Mouse (Mus musculus) MEL (cell line): ENCODE data around the gene Gm5771.
"Not testable (repeated sequence)": the region's sequence is repeated elsewhere in the genome, so short reads cannot be mapped to it uniquely, and the experiment has no call there.

ENCODE experiments used
- CTCF ChIP-seq, 3 experiments: IDR thresholded peaks in 2 of 3; conservative IDR thresholded peaks in 1 of 3; 2 replicates each; pipeline ENCODE4 v1.5.1; 2011 to 2012; ENCODE audit warnings: low read length in 3 of 3, low read depth in 2 of 3, mild to moderate bottlenecking in 2 of 3, improper control_type of control experiment in 1 of 3, inconsistent platforms in 1 of 3, mixed read lengths in 1 of 3, moderate library complexity in 1 of 3; ENCODE audit not compliant: control insufficient read depth in 1 of 3, insufficient read depth in 1 of 3, poor library complexity in 1 of 3, severe bottlenecking in 1 of 3
- MAFK ChIP-seq: IDR thresholded peaks from 2 replicates; pipeline ENCODE4 v1.6.1; 2011; ENCODE audit warnings: low read depth, mild to moderate bottlenecking, low read length, improper control_type of control experiment, borderline replicate concordance
- MAX ChIP-seq: IDR thresholded peaks from 2 replicates; pipeline ENCODE4 v1.6.1; 2011; ENCODE audit warnings: low read length, improper control_type of control experiment
- NELFE ChIP-seq: IDR thresholded peaks from 2 replicates; pipeline ENCODE4 v1.6.1; 2011; ENCODE audit warnings: low read depth, low read length, improper control_type of control experiment
- RAD21 ChIP-seq: IDR thresholded peaks from 2 replicates; pipeline ENCODE4 v1.6.1; 2011; ENCODE audit warnings: mild to moderate bottlenecking, low read depth, low read length, improper control_type of control experiment
- USF2 ChIP-seq, 2 experiments: IDR thresholded peaks; 2 replicates each; pipeline ENCODE4 v1.6.1; 2011 to 2012; ENCODE audit warnings: improper control_type of control experiment in 2 of 2, low read length in 2 of 2, borderline replicate concordance in 1 of 2, inconsistent platforms in 1 of 2, low read depth in 1 of 2, mild to moderate bottlenecking in 1 of 2; ENCODE audit not compliant: insufficient read depth in 1 of 2
- ZC3H11A ChIP-seq: IDR thresholded peaks from 2 replicates; pipeline ENCODE4 v1.6.1; 2012; ENCODE audit warnings: low read depth, mild to moderate bottlenecking, inconsistent platforms, low read length, improper control_type of control experiment

DNA sequence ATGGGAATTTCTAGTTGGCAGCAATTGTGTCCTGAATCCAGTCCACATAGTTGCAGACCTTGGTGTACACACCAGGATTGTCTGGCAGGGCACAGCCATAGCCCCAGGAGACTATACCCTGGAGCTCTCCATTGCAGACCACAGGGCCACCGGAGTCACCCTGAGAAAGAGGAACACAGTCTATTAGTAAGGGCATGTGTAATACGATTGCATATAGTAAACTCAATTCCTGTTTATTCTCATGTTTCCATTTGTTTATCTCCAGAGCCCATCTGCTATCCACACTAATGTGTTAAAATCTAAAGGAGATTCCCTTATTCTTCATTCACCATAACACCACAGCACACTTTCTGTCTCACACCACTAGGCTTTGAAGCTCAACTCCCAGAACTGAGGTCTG lies 50.1 kb downstream of the Gm5771 start:
- TF ChIP-seq CTCF (IDR thresholded peaks at IDR 0.05 in 2 of 3, conservative IDR thresholded peaks at IDR 0.05 in 1 of 3; ENCODE audit: control insufficient read depth in 1 of 3, insufficient read depth in 1 of 3, low read depth in 2 of 3, low read length in 3 of 3, poor library complexity in 1 of 3, severe bottlenecking in 1 of 3); ZC3H11A; NELFE; MAX; RAD21; MAFK; USF2 (IDR thresholded peaks at IDR 0.05; ENCODE audit: borderline replicate concordance in 1 of 2, insufficient read depth in 1 of 2, low read depth in 1 of 2, low read length in 2 of 2): not testable (repeated sequence)
